Mouse (Mus musculus) spleen, adult 2 months (tissue): ENCODE measurements around the gene Osgep. TPM values are rescaled to one million over a fixed set of nuclear protein-coding genes. Genes with fewer than 3 reads are reported as not detected.
"Not testable (repeated sequence)": the region's sequence is repeated elsewhere in the genome, so short reads cannot be mapped to it uniquely, and the experiment has no call there.

Source experiments
- DNase-seq, 2 experiments: peaks; one replicate each; pipeline versions ENCODE4 v3.0.0 to v3.0.0-alpha.2; 2012 to 2021; ENCODE audit warnings: low spot score in 2 of 2, low read depth in 1 of 2
- H3K27ac ChIP-seq: fragments of 200-500 bp; 2 replicates; pipeline ENCODE4 v1.5.1; 2012; ENCODE audit warnings: low read length, inconsistent platforms; ENCODE audit not compliant: insufficient read depth
- H3K27me3 ChIP-seq: fragments of 200-500 bp; 2 replicates; pipeline ENCODE4 v1.6.1; 2012; ENCODE audit warnings: mild to moderate bottlenecking, moderate library complexity, low read length, inconsistent platforms; ENCODE audit not compliant: control insufficient read depth, insufficient read depth
- H3K36me3 ChIP-seq: fragments of 200-500 bp; 2 replicates; pipeline ENCODE4 v1.6.1; 2012; ENCODE audit warnings: mild to moderate bottlenecking, low read length, inconsistent platforms; ENCODE audit not compliant: control insufficient read depth, insufficient read depth
- H3K4me1 ChIP-seq: fragments of 200-500 bp; 2 replicates; pipeline ENCODE4 v1.6.1; 2011; ENCODE audit warnings: inconsistent platforms; ENCODE audit not compliant: control insufficient read depth, insufficient read depth, insufficient read length
- H3K4me3 ChIP-seq: fragments of 200-500 bp; 2 replicates; pipeline ENCODE4 v1.5.1; 2011; ENCODE audit warnings: mild to moderate bottlenecking, inconsistent platforms; ENCODE audit not compliant: insufficient read depth, insufficient read length; ENCODE audit errors: extremely low read depth
- CTCF ChIP-seq: fragments of 200-500 bp; IDR thresholded peaks from 2 replicates; pipeline ENCODE4 v1.5.1; 2011; ENCODE audit warnings: mild to moderate bottlenecking, inconsistent platforms; ENCODE audit not compliant: insufficient read depth, insufficient read length, insufficient replicate concordance; ENCODE audit errors: extremely low read depth
- POLR2A ChIP-seq: fragments of 200-500 bp; IDR thresholded peaks from 2 replicates; pipeline ENCODE4 v1.6.1; 2011; ENCODE audit warnings: low read depth, low read length, inconsistent platforms
- WGBS: fragments of 180-500 bp; shearing (Covaris S2); methylation state at CpG from one replicate; pipeline ENCODE4 v1.1.7; 2018; 5-methylcytosine and 5-hydroxymethylcytosine counted together
- polyA plus RNA-seq: library from polyadenylated mRNA; depleted of rRNA; stranded (reverse); fragments of >200 nt; gene quantifications from 2 replicates; pipeline ENCODE4 v1.2.3, GENCODE M21; 2012; rRNA removed

The Osgep gene
- 74.2 and 145 TPM in 2 replicates for polyA plus RNA-seq

DNA sequence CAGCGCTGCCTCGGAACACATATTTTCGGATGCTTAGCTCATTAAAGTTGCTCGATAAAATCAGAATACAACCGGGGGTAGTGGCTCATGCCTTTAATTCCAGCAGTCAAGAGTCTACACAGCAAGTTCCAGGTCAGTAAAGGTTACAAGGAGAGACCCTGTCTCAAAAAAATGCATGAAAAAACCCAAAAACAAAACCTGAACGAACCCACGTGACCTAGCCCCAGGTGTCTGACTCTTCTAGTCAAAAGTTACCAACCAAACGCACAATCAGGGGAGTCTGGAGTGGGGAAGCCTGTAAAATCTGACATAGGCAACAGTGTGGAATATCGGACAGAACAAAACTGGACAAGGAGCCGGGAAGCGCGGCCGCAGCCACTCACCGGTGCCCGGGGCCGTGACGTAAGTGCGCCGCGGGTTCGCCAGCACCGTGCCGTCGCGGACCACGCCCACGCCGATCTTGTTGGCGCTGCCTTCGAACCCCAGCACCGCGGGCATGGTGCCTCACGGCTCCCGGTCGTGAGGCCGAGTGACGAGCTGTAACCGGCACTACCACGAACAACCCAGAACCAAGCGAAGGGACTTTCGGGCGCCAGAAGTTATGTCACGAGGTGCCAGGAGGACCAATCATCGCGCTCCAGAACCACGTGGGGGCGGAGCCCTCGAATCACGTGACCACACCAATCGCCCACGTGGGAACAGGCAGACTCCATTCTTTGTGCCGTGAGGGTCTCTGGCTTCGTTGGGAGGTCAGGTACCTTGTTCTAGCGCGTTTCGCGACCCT is at the start of gene Osgep, which contains the start of gene Apex1:
Gene Osgep (minus strand): TSS at position 613 of the 784 bp plus-strand sequence.
Gene Apex1 (plus strand): TSS at position 688 of the 784 bp plus-strand sequence.
- DNase-seq = peak; percentile 94 to 95
- Histone ChIP-seq H3K36me3 (peaks cover 31% of the 10 kb centered on the region), H3K27ac (peak within 1 kb of the TSS; percentile 97), H3K4me3 (peak within 1 kb of the TSS; percentile 85), H3K27me3 (no peaks in the 10 kb centered on the region), H3K4me1 (peaks cover 5% of the 10 kb centered on the region; the same call in 1 of the 2 replicates)
- under 1% methylated on average over 57 of the region's 57 CpGs for WGBS
- peak; percentile 72 for TF ChIP-seq POLR2A
- TF ChIP-seq CTCF = no peak

- Histone ChIP-seq H3K27ac (no peak overlapping the region), H3K4me1 (peaks cover 14% of the 10 kb centered on the region; the same call in 1 of the 2 replicates), H3K27me3 (no peaks in the 10 kb centered on the region), H3K4me3 (no peak overlapping the region), H3K36me3 (no peaks in the 10 kb centered on the region)
- WGBS = 72% methylated on average over 4 of the region's 4 CpGs
- DNase-seq = no peak
- no peak for TF ChIP-seq CTCF
- no peak for TF ChIP-seq POLR2A
These were observed 49.0 kb upstream of the Osgep start for GRCm38 (mm10) chr14:50973700-50974099.

GRCm38 (mm10) chr14:50973054-50973453 is 48.4 kb upstream of the Osgep start:
- 89% methylated on average over 5 of the region's 5 CpGs for WGBS
- not testable (repeated sequence) for H3K4me3 ChIP-seq, H3K27me3 ChIP-seq, H3K36me3 ChIP-seq, DNase-seq, H3K27ac ChIP-seq
- peaks cover 14% of the 10 kb centered on the region; the same call in 1 of the 2 replicates for H3K4me1 ChIP-seq

GRCm38 (mm10) chr14:50970822-50971221 is 46.1 kb upstream of the Osgep start:
- DNase-seq = no peak
- WGBS = 11% methylated on average over 1 of the region's 1 CpGs
- peaks cover 7% of the 10 kb centered on the region; the same call in 1 of the 2 replicates for H3K4me1 ChIP-seq
- H3K36me3 ChIP-seq = no peaks in the 10 kb centered on the region
- no peak overlapping the region for H3K27ac ChIP-seq
- no peak for TF ChIP-seq POLR2A
- TF ChIP-seq CTCF = no peak
- no peaks in the 10 kb centered on the region for H3K27me3 ChIP-seq
- no peak overlapping the region for H3K4me3 ChIP-seq

DNA sequence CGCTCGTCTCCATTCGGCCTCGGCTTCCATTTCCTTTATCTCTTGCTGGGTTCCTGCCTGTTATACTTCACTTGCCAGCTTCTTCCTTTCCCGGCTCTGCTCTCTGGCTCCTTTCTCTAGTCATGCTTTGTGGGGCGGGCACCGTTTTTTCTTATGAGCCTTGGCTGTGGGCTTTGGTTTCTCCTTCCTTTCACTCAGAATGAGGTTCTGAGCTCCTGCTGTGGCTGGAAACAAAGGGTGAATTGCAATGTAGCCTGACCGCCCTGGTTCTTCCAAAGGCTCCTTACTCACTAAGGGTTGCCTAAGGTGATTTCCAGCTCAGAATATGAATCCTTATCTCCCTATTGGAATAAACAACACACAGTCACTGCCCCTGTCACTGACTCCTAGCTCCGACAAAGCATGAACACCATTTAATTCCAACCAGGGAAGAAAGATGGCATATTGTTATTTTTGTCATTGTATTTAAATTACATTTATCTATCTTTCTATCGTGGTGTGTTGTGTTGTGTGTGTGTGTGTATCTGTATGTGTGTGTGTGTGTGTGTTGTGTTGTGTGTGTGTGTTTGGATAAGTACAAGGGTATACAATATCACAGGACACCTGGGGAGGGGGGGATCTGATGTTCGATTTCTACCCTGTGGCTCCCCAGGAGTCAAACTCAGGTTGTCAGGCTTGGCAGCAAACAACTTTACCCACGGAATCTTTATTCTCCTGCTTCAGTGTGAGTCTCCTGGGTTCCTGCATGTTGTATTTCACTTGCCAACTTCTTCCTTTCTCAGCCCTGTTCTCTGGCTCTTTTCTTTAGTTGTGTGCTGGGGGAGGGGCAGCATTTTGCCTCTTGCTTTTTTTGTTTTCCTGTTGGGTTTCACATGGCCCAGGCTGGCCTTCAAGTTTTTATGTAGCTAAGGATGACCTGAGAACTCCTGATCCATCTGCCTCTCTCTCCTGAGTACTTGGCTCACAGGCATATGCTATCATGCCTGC is 45.2 kb upstream of the Osgep start:
- Histone ChIP-seq H3K4me1 (peaks cover 7% of the 10 kb centered on the region; the same call in 1 of the 2 replicates), H3K4me3 (no peak overlapping the region), H3K36me3 (no peaks in the 10 kb centered on the region), H3K27me3 (no peaks in the 10 kb centered on the region), H3K27ac (no peak overlapping the region)
- DNase-seq = no peak
- TF ChIP-seq CTCF (no peak), POLR2A (no peak)
- 36% methylated on average over 12 of the region's 12 CpGs for WGBS

DNA sequence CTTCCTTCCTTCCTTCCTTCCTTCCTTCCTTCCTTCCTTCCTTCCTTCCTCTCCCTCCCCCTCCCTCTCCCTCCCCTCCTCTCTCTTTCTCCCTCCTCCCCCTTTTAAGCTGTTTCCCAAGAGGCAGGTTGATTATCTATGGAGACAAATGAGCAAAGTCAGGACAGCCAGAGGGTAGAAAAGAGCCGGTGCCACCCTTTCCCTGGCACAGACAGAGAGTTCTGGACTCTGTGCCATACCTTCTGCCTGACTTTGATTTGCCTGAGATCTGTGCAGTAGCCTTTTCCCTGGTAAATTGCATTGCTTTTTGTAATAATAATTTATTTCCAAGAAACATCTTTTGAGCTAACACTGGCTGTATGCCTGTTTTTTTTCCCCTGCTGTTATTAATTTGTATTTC is 44.3 kb upstream of the Osgep start:
- no peaks in the 10 kb centered on the region for H3K36me3 ChIP-seq
- no peak for DNase-seq
- TF ChIP-seq CTCF (no peak), POLR2A (no peak)
- WGBS = 69% methylated on average over 1 of the region's 1 CpGs
- H3K27me3 ChIP-seq = no peaks in the 10 kb centered on the region
- H3K4me1 ChIP-seq = peaks cover 7% of the 10 kb centered on the region; the same call in 1 of the 2 replicates
- no peak overlapping the region for H3K27ac ChIP-seq
- no peak overlapping the region for H3K4me3 ChIP-seq
